Mouse (Mus musculus): ENCODE results near the gene Entr1.

DNA sequence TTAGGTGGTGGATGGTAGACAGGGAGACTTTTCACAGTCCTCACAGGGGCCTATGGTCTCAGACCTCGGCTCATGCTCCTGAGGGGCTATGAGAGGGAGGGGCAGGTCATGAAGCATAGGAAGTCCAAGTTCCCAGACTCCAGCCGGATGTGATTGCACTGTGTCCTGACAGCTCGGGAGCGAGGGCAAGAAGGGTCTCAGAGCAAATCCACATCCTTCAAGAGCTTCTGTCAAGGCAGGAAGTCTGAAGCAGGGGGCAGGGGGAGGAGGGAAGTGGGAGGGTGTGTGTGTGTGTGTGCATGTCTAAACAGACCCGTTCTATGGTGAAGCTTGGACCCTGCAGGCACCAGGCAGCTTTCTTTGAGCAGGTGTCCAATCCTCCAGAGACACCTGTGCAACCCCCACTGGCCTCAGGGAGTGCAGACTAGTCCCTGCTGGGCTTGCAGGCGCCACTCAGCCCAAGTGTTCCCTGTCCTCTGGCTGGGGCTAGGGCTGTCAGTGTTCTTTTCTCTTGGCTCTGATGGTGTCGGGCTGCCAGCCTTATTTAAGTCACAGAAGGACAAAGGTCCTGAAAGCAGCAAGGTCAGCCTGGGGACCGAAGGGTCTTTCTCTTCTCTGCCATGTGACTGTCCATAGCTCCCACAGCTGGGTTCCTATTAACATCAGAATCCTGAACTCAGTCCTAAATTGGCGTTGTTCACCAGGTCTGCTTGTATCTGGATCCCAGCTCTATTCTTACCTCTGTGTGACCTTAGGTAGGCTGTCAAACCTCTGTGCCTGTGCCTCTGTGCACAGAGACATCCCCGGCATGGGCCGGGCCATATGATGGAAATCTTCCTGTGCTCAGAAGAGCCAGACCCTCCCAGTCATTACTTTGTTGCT is 46.3 kb downstream of the Entr1 start:
- no peak for TF ChIP-seq POLR2A (IDR thresholded peaks at IDR 0.05; ENCODE audit: insufficient read depth, low read length)
- TF ChIP-seq CTCF (IDR thresholded peaks at IDR 0.05; ENCODE audit: low read depth, low read length), result no peak
